Mouse (Mus musculus): ENCODE measurements at regions not wholly inside any gene's neighbourhood (a gene's known extent, or its start where the extent isn't known, plus 50 kb on each side); places are given as distances from the start of the nearest gene placed in this dataset.

DNA sequence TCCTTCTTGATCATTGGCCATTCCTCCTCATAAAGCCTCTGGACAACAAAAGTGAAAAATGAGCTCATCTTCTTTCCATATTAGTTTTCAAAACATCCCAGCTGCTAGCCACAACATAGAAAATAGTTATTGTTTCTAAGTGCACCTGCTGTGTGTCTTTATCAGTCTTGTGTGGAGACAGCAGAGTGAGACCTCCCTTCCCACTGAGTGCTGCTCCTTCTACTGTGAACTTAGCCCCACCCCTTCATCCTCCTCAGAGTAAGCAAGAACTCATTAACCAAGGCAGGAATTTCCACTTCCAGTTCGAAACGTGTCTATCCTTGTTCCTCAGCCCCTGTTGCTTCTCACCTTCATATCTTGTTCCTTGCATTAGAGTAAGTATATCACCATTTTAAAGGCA, 1256.5 kb downstream of the 9330182O14Rik start:
- Histone ChIP-seq H3K4me3 (ENCODE audit: control insufficient read depth, insufficient read depth, low read length) (no peak overlapping the region), H3K27ac (ENCODE audit: control insufficient read depth, insufficient read depth, low read length) (no peak overlapping the region), H3K4me1 (replicated peaks; ENCODE audit: control insufficient read depth, insufficient read depth, low read length) (no peaks in the 10 kb centered on the region), H3K36me3 (ENCODE audit: control insufficient read depth, insufficient read depth, low read length) (no peaks in the 10 kb centered on the region), H3K27me3 (ENCODE audit: control insufficient read depth, insufficient read depth, low read length) (no peaks in the 10 kb centered on the region)
- WGBS, result 55% methylated on average over 2 of the region's 2 CpGs
- no peak for TF ChIP-seq CTCF (IDR thresholded peaks at IDR 0.05; ENCODE audit: borderline replicate concordance, control insufficient read depth, extremely low read depth, insufficient read depth, low read length, poor library complexity)
- TF ChIP-seq POLR2A (IDR thresholded peaks at IDR 0.05; ENCODE audit: control insufficient read depth, extremely low read depth, insufficient read depth, low read length, poor library complexity), result no peak
- DNase-seq, result no peak

All from thymus, adult 2 months (tissue).